Mouse (Mus musculus) E14TG2a.4 (cell line): ENCODE measurements at regions not wholly inside any gene's neighbourhood (a gene's known extent, or its start where the extent isn't known, plus 50 kb on each side); places are given as distances from the start of the nearest gene placed in this dataset.

ENCODE experiments used
- H3K27me3 ChIP-seq: 2 replicates; pipeline ENCODE4 v1.6.1; 2014; ENCODE audit warnings: low read length, control low read depth; ENCODE audit not compliant: insufficient read depth
- H3K36me3 ChIP-seq: 2 replicates; pipeline ENCODE4 v1.6.1; 2014; ENCODE audit warnings: low read length, control low read depth; ENCODE audit not compliant: insufficient read depth
- H3K4me1 ChIP-seq: replicated peaks from 2 replicates; pipeline ENCODE4 v1.6.1; 2014; ENCODE audit warnings: low read depth, low read length, control low read depth
- H3K4me3 ChIP-seq: replicated peaks from 2 replicates; pipeline ENCODE4 v1.5.1; 2014; ENCODE audit warnings: mild to moderate bottlenecking, low read length
- H3K9me3 ChIP-seq: 2 replicates; pipeline ENCODE4 v1.6.1; 2014; ENCODE audit warnings: low read length, control low read depth
- CTCF ChIP-seq: conservative IDR thresholded peaks from 2 replicates; pipeline ENCODE4 v1.5.1; 2014; ENCODE audit warnings: low read length
- NANOG ChIP-seq: IDR thresholded peaks from 2 replicates; pipeline ENCODE4 v1.6.1; 2014; ENCODE audit warnings: borderline replicate concordance, low read length, mixed read lengths
- POU5F1 ChIP-seq: IDR thresholded peaks from 2 replicates; pipeline ENCODE4 v1.6.1; 2014; ENCODE audit warnings: low read length, borderline replicate concordance

GRCm38 (mm10) chr3:49686182-49686895 lies 70.8 kb downstream of the Pcdh18 start:
- no peak overlapping the region for H3K4me3 ChIP-seq
- no peaks in the 10 kb centered on the region for H3K36me3 ChIP-seq
- no peaks in the 10 kb centered on the region for H3K27me3 ChIP-seq
- H3K9me3 ChIP-seq: no peaks in the 10 kb centered on the region
- TF ChIP-seq POU5F1 (no peak), CTCF (no peak), NANOG (no peak)
- no peaks in the 10 kb centered on the region for H3K4me1 ChIP-seq

- H3K4me1 ChIP-seq: no peaks in the 10 kb centered on the region
- no peak overlapping the region for H3K4me3 ChIP-seq
- H3K27me3 ChIP-seq: no peaks in the 10 kb centered on the region
- H3K36me3 ChIP-seq: no peaks in the 10 kb centered on the region
- H3K9me3 ChIP-seq: no peaks in the 10 kb centered on the region
- no peak for TF ChIP-seq POU5F1
- no peak for TF ChIP-seq NANOG
- no peak for TF ChIP-seq CTCF
Measured at GRCm38 (mm10) chr3:49674921-49675320, 82.2 kb downstream of the Pcdh18 start.

DNA sequence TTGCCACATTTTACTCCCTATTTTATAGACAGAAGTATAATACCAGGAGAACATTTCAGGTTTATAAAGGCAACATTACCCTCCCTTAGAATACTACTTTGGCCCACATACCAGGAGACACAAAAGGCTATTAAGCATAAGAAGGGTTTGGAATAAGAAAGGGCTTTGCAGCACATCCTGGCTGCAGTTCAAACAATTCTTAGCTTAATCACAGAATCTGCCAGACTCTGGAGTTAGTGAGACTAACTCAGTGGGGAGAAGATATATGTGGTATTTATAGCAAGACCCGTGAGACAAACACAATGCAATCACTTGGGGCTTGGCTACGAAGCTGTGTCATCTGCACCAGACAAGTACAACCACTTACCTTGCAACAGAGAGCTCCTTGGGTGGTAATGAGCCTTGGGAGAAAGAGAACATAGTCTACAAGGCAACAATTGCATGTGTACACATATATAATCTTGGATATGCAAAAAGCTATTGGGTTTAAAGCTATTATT lies 84.4 kb downstream of the Pcdh18 start:
- no peaks in the 10 kb centered on the region for H3K4me1 ChIP-seq
- no peak for TF ChIP-seq CTCF
- no peak for TF ChIP-seq POU5F1
- no peak for TF ChIP-seq NANOG
- H3K27me3 ChIP-seq: no peaks in the 10 kb centered on the region
- no peak overlapping the region for H3K4me3 ChIP-seq
- H3K9me3 ChIP-seq: no peaks in the 10 kb centered on the region
- H3K36me3 ChIP-seq: no peaks in the 10 kb centered on the region

DNA sequence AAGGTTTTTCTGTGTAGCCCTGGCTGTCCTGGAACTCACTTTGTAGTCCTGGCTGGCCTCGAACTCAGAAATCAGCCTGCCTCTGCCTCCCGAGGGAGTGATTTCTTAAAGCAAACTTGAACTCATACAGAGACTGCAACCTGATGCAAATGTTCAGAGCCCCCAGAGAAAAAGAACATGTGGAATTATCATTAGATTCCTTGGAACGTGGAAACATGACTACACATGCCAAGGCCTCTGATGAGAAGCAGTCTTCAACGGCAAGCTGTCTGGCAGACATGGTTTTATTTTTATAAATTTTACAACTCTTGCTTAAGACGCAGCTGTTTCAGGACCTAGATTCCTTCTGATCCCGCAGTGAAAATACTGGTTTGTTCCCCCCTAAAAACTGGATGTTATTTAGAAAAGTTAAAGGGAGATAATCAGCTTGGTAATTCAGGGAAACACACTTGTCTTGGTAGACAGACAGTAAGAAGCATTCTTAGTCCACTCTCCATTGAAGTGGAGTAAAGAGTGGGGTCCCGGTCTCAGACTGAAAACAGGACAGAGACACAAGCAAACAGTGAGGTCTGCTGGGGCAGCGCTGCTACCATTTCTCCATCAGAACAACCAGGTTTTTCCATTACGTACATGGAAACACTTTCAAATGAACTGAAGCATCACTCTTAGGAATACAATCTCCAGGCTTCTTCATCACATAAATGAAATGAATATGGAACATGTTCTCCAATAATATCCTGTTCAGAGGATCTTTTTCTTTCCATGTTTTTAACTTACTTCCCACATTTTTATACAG lies 89.4 kb downstream of the Pcdh18 start:
- H3K36me3 ChIP-seq: no peaks in the 10 kb centered on the region
- H3K27me3 ChIP-seq: no peaks in the 10 kb centered on the region
- no peaks in the 10 kb centered on the region for H3K4me1 ChIP-seq
- TF ChIP-seq NANOG (no peak), CTCF (no peak), POU5F1 (no peak)
- H3K4me3 ChIP-seq: no peak overlapping the region
- H3K9me3 ChIP-seq: peaks cover 8% of the 10 kb centered on the region

GRCm38 (mm10) chr3:49666516-49666915 lies 90.6 kb downstream of the Pcdh18 start:
- H3K4me1 ChIP-seq: no peaks in the 10 kb centered on the region
- H3K9me3 ChIP-seq: peaks cover 8% of the 10 kb centered on the region
- no peaks in the 10 kb centered on the region for H3K27me3 ChIP-seq
- no peaks in the 10 kb centered on the region for H3K36me3 ChIP-seq
- TF ChIP-seq CTCF (no peak), POU5F1 (no peak), NANOG (no peak)
- no peak overlapping the region for H3K4me3 ChIP-seq

GRCm38 (mm10) chr3:49648895-49649175 lies 108.3 kb downstream of the Pcdh18 start:
- TF ChIP-seq NANOG (no peak), CTCF (no peak), POU5F1 (no peak)
- Histone ChIP-seq H3K36me3 (no peaks in the 10 kb centered on the region), H3K4me3 (no peak overlapping the region), H3K9me3 (no peaks in the 10 kb centered on the region), H3K4me1 (0 out of 2 replicates have a peak, but pooled peaks cover 2% of the 10 kb centered on the region), H3K27me3 (no peaks in the 10 kb centered on the region)

DNA sequence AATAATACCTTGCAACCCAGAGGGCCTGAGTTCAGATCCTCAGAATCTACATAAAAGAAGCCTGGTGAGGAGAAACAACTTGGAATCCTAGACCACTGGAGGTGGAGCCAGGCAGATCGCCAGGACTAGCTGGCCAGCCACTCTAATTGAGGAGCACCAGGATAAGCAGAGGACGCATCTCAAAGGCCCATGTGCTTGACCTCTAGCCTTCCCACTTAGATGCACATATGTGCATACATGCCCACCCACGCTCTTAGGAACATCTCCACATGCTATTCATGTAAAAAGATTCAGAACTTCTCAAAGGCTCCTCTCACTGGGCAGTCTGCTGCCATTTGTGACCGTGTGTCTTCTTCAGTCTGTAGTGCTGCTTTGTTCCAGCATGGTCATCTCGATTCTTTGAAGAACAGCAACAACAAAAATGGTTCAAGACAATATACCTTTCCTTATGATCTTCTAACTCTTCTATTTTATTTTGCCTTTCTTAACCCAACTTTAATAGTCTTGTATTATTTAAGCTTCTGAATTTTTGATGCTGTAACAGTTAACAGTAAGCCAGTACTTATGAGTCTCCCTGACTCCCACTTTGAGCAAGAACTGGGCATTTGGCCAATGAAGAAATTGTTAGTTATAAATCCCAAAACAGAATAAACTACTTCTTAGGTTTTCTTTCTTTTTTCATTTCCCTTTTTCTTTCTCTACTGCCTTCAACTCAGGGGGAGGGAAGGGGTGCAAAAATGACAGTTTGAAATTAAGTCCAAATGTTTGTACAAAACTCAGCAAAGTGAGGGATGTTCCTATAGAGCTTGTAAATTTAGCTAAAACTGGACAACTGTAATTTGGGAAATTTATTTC lies 108.9 kb downstream of the Pcdh18 start:
- no peaks in the 10 kb centered on the region for H3K9me3 ChIP-seq
- no peaks in the 10 kb centered on the region for H3K36me3 ChIP-seq
- no peak overlapping the region for H3K4me3 ChIP-seq
- TF ChIP-seq POU5F1: no peak
- no peak for TF ChIP-seq CTCF
- no peak for TF ChIP-seq NANOG
- no peaks in the 10 kb centered on the region for H3K27me3 ChIP-seq
- H3K4me1 ChIP-seq: 0 out of 2 replicates have a peak, but pooled peaks cover 5% of the 10 kb centered on the region

DNA sequence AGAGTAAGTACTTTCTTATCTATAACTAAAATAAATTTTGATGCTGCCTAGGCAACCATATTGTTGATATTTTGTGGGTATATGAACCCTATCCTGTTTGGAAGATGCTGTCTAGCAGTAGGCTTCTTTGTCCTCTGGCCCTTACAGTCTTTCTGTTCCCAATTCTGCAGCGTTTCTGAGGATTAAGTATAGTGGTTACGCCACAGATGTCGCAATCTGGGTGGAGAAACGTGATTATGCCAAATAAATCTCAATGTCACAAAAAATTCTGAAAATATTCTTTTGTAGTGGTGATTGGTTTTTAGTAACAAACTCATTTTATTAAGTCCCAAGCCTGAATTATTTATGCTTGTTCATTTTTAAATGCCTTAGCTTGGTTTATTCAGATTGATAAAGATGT lies 112.1 kb downstream of the Pcdh18 start:
- Histone ChIP-seq H3K27me3 (no peaks in the 10 kb centered on the region), H3K36me3 (no peaks in the 10 kb centered on the region), H3K4me3 (no peak overlapping the region), H3K4me1 (0 out of 2 replicates have a peak, but pooled peaks cover 5% of the 10 kb centered on the region), H3K9me3 (no peaks in the 10 kb centered on the region)
- TF ChIP-seq CTCF: no peak
- TF ChIP-seq NANOG: no peak
- TF ChIP-seq POU5F1: no peak
